Mouse (Mus musculus) kidney, postnatal 14 days (tissue): ENCODE results near the gene Lsamp.
"Not testable (repeated sequence)": the region's sequence is repeated elsewhere in the genome, so short reads cannot be mapped to it uniquely, and the experiment has no call there.

Experiments
- DNase-seq: peaks from one replicate; pipeline ENCODE4 v3.0.0; 2022; ENCODE audit warnings: mixed read lengths

Gene Lsamp

GRCm38 (mm10) chr16:41965636-41966035 lies 1981.5 kb downstream of the Lsamp start:
- DNase-seq = no peak

- DNase-seq = no peak
Observed at GRCm38 (mm10) chr16:41969215-41969614, 1985.1 kb downstream of the Lsamp start.

GRCm38 (mm10) chr16:41974866-41975719 lies 1990.9 kb downstream of the Lsamp start:
- DNase-seq = no peak

GRCm38 (mm10) chr16:41976897-41977296 lies 1992.7 kb downstream of the Lsamp start:
- no peak for DNase-seq

- no peak for DNase-seq
Observed at GRCm38 (mm10) chr16:41996956-41997355, 2012.8 kb downstream of the Lsamp start.

- DNase-seq = no peak
Observed at GRCm38 (mm10) chr16:42002925-42003324, 2018.8 kb downstream of the Lsamp start.

GRCm38 (mm10) chr16:42003506-42003905 lies 2019.3 kb downstream of the Lsamp start:
- DNase-seq = not testable (repeated sequence)

- no peak for DNase-seq
Observed at GRCm38 (mm10) chr16:42004166-42004565, 2020.0 kb downstream of the Lsamp start.

- DNase-seq = no peak
Observed at GRCm38 (mm10) chr16:42014937-42015336, 2030.8 kb downstream of the Lsamp start.

GRCm38 (mm10) chr16:42015443-42015842 lies 2031.3 kb downstream of the Lsamp start:
- DNase-seq = no peak

- DNase-seq = no peak
Observed at GRCm38 (mm10) chr16:42016791-42017643, 2032.9 kb downstream of the Lsamp start.

GRCm38 (mm10) chr16:42022566-42022965 lies 2038.4 kb downstream of the Lsamp start:
- DNase-seq = no peak

GRCm38 (mm10) chr16:42032030-42032429 lies 2047.9 kb downstream of the Lsamp start:
- DNase-seq = no peak

GRCm38 (mm10) chr16:42033449-42033848 lies 2049.3 kb downstream of the Lsamp start:
- DNase-seq = no peak

GRCm38 (mm10) chr16:42048138-42048537 lies 2064.0 kb downstream of the Lsamp start:
- no peak for DNase-seq

- DNase-seq = no peak
Observed at GRCm38 (mm10) chr16:42059927-42060326, 2075.8 kb downstream of the Lsamp start.

- DNase-seq = no peak
Observed at GRCm38 (mm10) chr16:42074325-42074724, 2090.2 kb downstream of the Lsamp start.

GRCm38 (mm10) chr16:42079573-42079972 lies 2095.4 kb downstream of the Lsamp start:
- DNase-seq = no peak

GRCm38 (mm10) chr16:42081611-42082010 lies 2097.4 kb downstream of the Lsamp start:
- DNase-seq = no peak

GRCm38 (mm10) chr16:42097510-42097909 lies 2113.3 kb downstream of the Lsamp start:
- DNase-seq = no peak

GRCm38 (mm10) chr16:42102186-42102585 lies 2118.0 kb downstream of the Lsamp start:
- no peak for DNase-seq

- no peak for DNase-seq
Observed at GRCm38 (mm10) chr16:42102635-42103034, 2118.5 kb downstream of the Lsamp start.

GRCm38 (mm10) chr16:42112251-42112650 lies 2128.1 kb downstream of the Lsamp start:
- no peak for DNase-seq

- no peak for DNase-seq
Observed at GRCm38 (mm10) chr16:42113246-42113645, 2129.1 kb downstream of the Lsamp start.
